Mouse (Mus musculus) ES-E14 (cell line): ENCODE data around the gene Sipa1l3.

ENCODE experiments used
- CHD2 ChIP-seq: IDR thresholded peaks from 2 replicates; pipeline ENCODE4 v1.6.1; 2014; ENCODE audit warnings: mild to moderate bottlenecking, low read depth, low read length, inconsistent platforms
- HCFC1 ChIP-seq: IDR thresholded peaks from 2 replicates; pipeline ENCODE4 v1.6.1; 2012; ENCODE audit warnings: low read length, inconsistent platforms, borderline replicate concordance; ENCODE audit not compliant: insufficient read depth
- MAFK ChIP-seq: IDR thresholded peaks from 2 replicates; pipeline ENCODE4 v1.6.1; 2014; ENCODE audit warnings: mild to moderate bottlenecking, low read depth, low read length, inconsistent platforms; ENCODE audit not compliant: insufficient read depth
- ZC3H11A ChIP-seq: IDR thresholded peaks from 2 replicates; pipeline ENCODE4 v1.6.1; 2012; ENCODE audit warnings: low read depth, mild to moderate bottlenecking, inconsistent platforms, low read length, borderline replicate concordance
- ZNF384 ChIP-seq: IDR thresholded peaks from 2 replicates; pipeline ENCODE4 v1.6.1; 2012; ENCODE audit warnings: low read depth, low read length, inconsistent platforms

GRCm38 (mm10) chr7:29518421-29519210 is at the start of gene Sipa1l3:
- TF ChIP-seq ZNF384 (no peak), ZC3H11A (no peak), HCFC1 (peak; percentile 99), CHD2 (no peak), MAFK (no peak)
